Mouse (Mus musculus) CH12.LX (cell line): Measurements from ENCODE around the gene Fxyd2.

Experiments
- NELFE ChIP-seq: IDR thresholded peaks from 2 replicates; pipeline ENCODE4 v1.6.1; 2011; ENCODE audit warnings: low read depth, low read length, improper control_type of control experiment
- POLR2A ChIP-seq: IDR thresholded peaks from 2 replicates; pipeline ENCODE4 v1.6.1; 2011; ENCODE audit warnings: low read depth, mild to moderate bottlenecking, improper control_type of control experiment, low read length

GRCm38 (mm10) chr9:45412700-45413477, 13.4 kb downstream of the Fxyd2 start:
- no peak for TF ChIP-seq POLR2A
- TF ChIP-seq NELFE, result no peak
